Mouse (Mus musculus) myocyte (in vitro differentiated cells): ENCODE measurements around the gene Syngr1. TPM values are rescaled to one million over a fixed set of nuclear protein-coding genes. Genes with fewer than 3 reads are reported as not detected.

Experiments used
- H3K27me3 ChIP-seq: one replicate; pipeline ENCODE4 v1.6.1; 2011; ENCODE audit not compliant: control insufficient read depth, insufficient read depth, insufficient read length
- H3K36me3 ChIP-seq: one replicate; pipeline ENCODE4 v1.6.1; 2011; ENCODE audit not compliant: control insufficient read depth, insufficient read depth
- H3K4me2 ChIP-seq: one replicate; pipeline ENCODE4 v1.6.1; 2011; ENCODE audit warnings: low read depth, control low read depth
- H3K4me3 ChIP-seq: one replicate; pipeline ENCODE4 v1.5.1; 2011; ENCODE audit warnings: mild to moderate bottlenecking, control low read depth, moderate library complexity
- H3K79me2 ChIP-seq: one replicate; pipeline ENCODE4 v1.6.1; 2011; ENCODE audit not compliant: control insufficient read depth, insufficient read depth
- H3ac ChIP-seq: one replicate; pipeline ENCODE4 v1.6.1; 2011; ENCODE audit not compliant: control insufficient read depth, insufficient read length
- CEBPB ChIP-seq: IDR thresholded peaks from 2 replicates; pipeline ENCODE4 v1.6.1; 2011; ENCODE audit warnings: mild to moderate bottlenecking, moderate library complexity; ENCODE audit not compliant: poor library complexity, insufficient read depth, severe bottlenecking
- E2F4 ChIP-seq: IDR thresholded peaks from one replicate; pipeline ENCODE4 v1.6.1; 2011; ENCODE audit warnings: mild to moderate bottlenecking, control low read depth, moderate library complexity; ENCODE audit not compliant: insufficient read depth
- MAX ChIP-seq: IDR thresholded peaks from one replicate; pipeline ENCODE4 v1.6.1; 2011; ENCODE audit warnings: low read depth, mild to moderate bottlenecking, control low read depth
- MYOD1 ChIP-seq, 3 experiments: IDR thresholded peaks; one replicate each; pipeline ENCODE4 v1.6.1; 2011; ENCODE audit warnings: control low read depth in 2 of 3, low read depth in 2 of 3, mild to moderate bottlenecking in 2 of 3, moderate library complexity in 1 of 3; ENCODE audit not compliant: insufficient read length in 2 of 3, control insufficient read depth in 1 of 3
- MYOG ChIP-seq, 3 experiments: IDR thresholded peaks; one replicate each; pipeline ENCODE4 v1.6.1; 2011; ENCODE audit warnings: control low read depth in 2 of 3, low read depth in 2 of 3, mild to moderate bottlenecking in 2 of 3; ENCODE audit not compliant: insufficient read length in 2 of 3, control insufficient read depth in 1 of 3, insufficient read depth in 1 of 3
- POLR2A ChIP-seq: IDR thresholded peaks from one replicate; pipeline ENCODE4 v1.6.1; 2011; ENCODE audit warnings: low read depth, mild to moderate bottlenecking, control low read depth, moderate library complexity; ENCODE audit not compliant: insufficient read length
- POLR2AphosphoS2 ChIP-seq: IDR thresholded peaks from one replicate; pipeline ENCODE4 v1.6.1; 2011; ENCODE audit warnings: low read depth, control low read depth; ENCODE audit not compliant: insufficient read length
- REST ChIP-seq: IDR thresholded peaks from one replicate; pipeline ENCODE4 v1.6.1; 2011; ENCODE audit warnings: mild to moderate bottlenecking, control low read depth, moderate library complexity; ENCODE audit not compliant: insufficient read depth, insufficient read length
- SRF ChIP-seq: IDR thresholded peaks from one replicate; pipeline ENCODE4 v1.6.1; 2011; ENCODE audit warnings: low read depth; ENCODE audit not compliant: control insufficient read depth, insufficient read length
- TCF12 ChIP-seq: IDR thresholded peaks from one replicate; pipeline ENCODE4 v1.6.1; 2011; ENCODE audit warnings: mild to moderate bottlenecking, control low read depth; ENCODE audit not compliant: poor library complexity, insufficient read depth, severe bottlenecking
- TCF3 ChIP-seq: IDR thresholded peaks from one replicate; pipeline ENCODE4 v1.6.1; 2011; ENCODE audit warnings: low read depth, control low read depth; ENCODE audit not compliant: insufficient read length
- USF1 ChIP-seq: IDR thresholded peaks from one replicate; pipeline ENCODE4 v1.6.1; 2011; ENCODE audit warnings: low read depth, mild to moderate bottlenecking, control low read depth, moderate library complexity
- polyA plus RNA-seq: library from polyadenylated mRNA; unstranded; fragments of >200 nt; fragmentation: generic; extraction: Trizol; gene quantifications from one replicate; pipeline ENCODE4 v1.2.1, GENCODE M21; 2012; ENCODE audit warnings: missing spikeins

Gene Syngr1
- polyA plus RNA-seq, 1 experiment, result 54.7 TPM

DNA sequence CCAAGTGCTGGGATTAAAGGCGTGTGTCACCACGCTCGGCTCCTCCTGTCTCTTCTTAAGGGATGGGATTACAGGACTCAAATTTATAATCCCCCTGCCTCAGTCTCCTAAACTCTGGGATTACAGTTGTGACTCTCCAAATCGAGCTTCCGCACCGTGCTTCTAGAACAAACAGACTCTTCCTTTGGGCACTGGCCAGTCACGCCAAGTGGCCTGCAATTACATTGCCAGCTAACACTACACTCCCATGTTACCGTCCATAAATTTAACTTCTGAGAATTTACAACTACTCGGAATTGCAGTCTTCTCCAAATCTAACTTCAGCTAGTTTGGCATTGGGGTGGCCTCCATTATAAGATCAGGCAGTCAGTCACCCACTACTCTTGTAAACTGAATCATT, 41.3 kb downstream of the Syngr1 start:
- Histone ChIP-seq H3ac (peak overlapping the region; percentile 90), H3K36me3 (no peaks in the 10 kb centered on the region), H3K4me3 (peak overlapping the region; percentile 77), H3K4me2 (peak overlapping the region; percentile 81), H3K79me2 (peaks cover 42% of the 10 kb centered on the region), H3K27me3 (no peaks in the 10 kb centered on the region)
- TF ChIP-seq E2F4 (no peak), CEBPB (no peak), REST (no peak), MYOG (IDR thresholded peaks at IDR 0.05; ENCODE audit: control insufficient read depth in 1 of 3, insufficient read depth in 1 of 3, insufficient read length in 2 of 3, low read depth in 2 of 3) (no peak), SRF (no peak)

DNA sequence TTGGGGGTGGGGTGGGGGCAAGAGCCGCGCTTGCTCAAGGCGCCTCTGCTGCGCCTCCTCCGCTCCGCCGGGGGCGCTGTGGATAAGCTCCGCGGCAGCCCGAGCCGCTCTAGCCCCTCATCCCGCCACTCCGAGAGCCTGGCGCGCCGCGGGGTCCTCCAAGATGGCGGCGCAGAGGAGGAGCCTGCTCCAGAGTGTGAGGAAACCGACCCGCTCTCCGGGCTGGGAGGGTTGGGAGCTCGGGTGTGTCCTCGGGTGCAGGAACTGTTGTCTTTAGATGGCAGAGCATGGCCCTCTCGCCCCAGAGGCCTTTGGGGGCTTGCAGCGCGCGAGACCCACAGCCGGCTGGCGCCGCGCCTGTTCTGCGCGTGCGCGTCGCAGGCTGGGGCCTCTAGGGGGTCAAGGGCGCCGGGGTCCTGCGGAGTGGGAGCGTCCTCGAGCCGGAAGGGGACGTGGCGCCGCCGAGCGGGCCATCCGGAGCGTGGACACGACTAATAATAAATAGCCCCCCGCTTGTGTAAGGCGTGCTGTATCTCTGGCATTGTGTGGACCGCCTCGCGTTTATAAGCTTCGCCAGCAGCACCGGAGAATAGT, 42.0 kb downstream of the Syngr1 start, which contains the start of gene Tab1:
TSS of gene Tab1 (plus strand) at position 135 of the 594 bp plus-strand sequence.
- Histone ChIP-seq H3K36me3 (no peaks in the 10 kb centered on the region), H3K27me3 (no peaks in the 10 kb centered on the region), H3ac (peak within 1 kb of the TSS; percentile 90), H3K4me3 (peak within 1 kb of the TSS; percentile 77), H3K4me2 (peak within 1 kb of the TSS; percentile 90), H3K79me2 (peaks cover 47% of the 10 kb centered on the region)
- no peak for TF ChIP-seq TCF3
- peak; percentile 68 for TF ChIP-seq POLR2A
- peak; percentile 66 for TF ChIP-seq E2F4
- TF ChIP-seq SRF, result peak; percentile 65
- no peak for TF ChIP-seq CEBPB
- no peak for TF ChIP-seq REST
- peak; percentile 66 for TF ChIP-seq POLR2AphosphoS2
- TF ChIP-seq MYOD1 (IDR thresholded peaks at IDR 0.05; ENCODE audit: control insufficient read depth in 1 of 3, insufficient read length in 2 of 3, low read depth in 2 of 3), result peak in 1 of 3 experiments; percentile 43
- peak in 2 of 3 experiments; percentile 50 to 69 for TF ChIP-seq MYOG (IDR thresholded peaks at IDR 0.05; ENCODE audit: control insufficient read depth in 1 of 3, insufficient read depth in 1 of 3, insufficient read length in 2 of 3, low read depth in 2 of 3)
- peak; percentile 5 for TF ChIP-seq MAX

DNA sequence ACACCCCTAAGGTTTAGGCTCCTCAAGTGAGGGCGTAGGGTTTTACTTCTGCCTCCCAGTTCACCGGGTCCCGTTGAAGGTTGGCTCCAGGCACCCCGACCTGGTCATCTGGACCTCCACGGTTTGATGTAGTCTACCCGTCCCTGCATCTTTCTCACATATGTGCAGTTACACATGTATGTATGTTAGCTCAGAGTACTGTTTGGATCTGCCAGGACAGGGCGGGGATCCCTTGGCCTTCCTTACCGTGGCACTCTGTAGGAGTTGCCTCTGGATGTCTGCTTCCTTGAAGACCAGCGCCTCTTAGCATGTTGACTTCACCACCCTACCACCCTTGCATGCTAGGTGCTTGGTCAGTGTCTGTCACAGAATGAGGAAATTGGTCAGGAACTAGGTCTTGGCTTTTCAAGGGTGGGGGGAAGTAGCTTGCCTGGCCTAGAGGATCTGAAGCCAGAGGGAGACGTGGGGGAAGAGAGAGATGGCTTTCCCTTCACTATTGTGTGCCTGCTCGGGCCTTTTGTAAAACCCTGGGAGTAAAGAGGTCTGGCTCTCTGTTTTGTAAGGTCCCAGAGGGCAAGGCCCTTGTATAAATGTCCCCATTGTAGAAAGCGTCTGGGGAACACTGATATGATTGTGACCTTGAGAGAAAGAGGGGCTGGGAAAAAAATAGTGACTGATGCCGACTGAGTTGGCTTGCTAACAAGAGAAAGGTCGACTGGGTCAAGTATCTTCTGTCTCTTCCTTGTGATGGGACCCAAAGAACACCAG, 42.7 kb downstream of the Syngr1 start:
- peak; percentile 5 for TF ChIP-seq SRF
- no peak for TF ChIP-seq E2F4
- TF ChIP-seq MAX, result no peak
- peak; percentile 42 for TF ChIP-seq POLR2A
- TF ChIP-seq MYOD1 (IDR thresholded peaks at IDR 0.05; ENCODE audit: control insufficient read depth in 1 of 3, insufficient read length in 2 of 3, low read depth in 2 of 3), result no peak
- TF ChIP-seq POLR2AphosphoS2, result peak; percentile 65
- Histone ChIP-seq H3K79me2 (peaks cover 54% of the 10 kb centered on the region), H3K4me2 (peak overlapping the region; percentile 90), H3ac (peak overlapping the region; percentile 90), H3K27me3 (no peaks in the 10 kb centered on the region), H3K36me3 (no peaks in the 10 kb centered on the region), H3K4me3 (peak overlapping the region; percentile 77)

DNA sequence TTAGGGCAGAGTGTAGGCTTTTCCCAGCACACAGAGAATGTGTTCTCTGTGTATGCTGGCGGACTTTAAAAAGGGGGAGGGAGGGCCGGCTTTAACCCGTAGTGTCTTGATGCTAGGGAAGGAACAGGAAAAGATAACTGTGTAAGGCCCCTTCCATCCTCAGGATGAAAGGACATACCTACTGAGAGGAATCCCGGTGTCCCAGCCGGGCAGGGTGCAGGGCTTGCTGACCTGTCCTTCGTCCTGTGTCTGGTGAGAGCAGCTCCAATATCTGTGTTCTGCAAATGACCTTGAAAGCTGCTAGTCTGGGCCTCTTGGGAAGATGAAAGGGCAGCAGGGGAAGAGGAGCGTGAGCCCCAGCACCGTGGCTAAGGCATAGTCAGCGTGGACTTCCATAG, 43.3 kb downstream of the Syngr1 start:
- no peaks in the 10 kb centered on the region for H3K36me3 ChIP-seq
- H3ac ChIP-seq, result peak overlapping the region; percentile 90
- TF ChIP-seq E2F4, result no peak
- no peak for TF ChIP-seq REST
- no peak for TF ChIP-seq POLR2AphosphoS2
- TF ChIP-seq POLR2A, result no peak
- no peak for TF ChIP-seq USF1
- no peak for TF ChIP-seq TCF3
- no peak for TF ChIP-seq TCF12
- no peak for TF ChIP-seq SRF
- no peak for TF ChIP-seq MYOG (IDR thresholded peaks at IDR 0.05; ENCODE audit: control insufficient read depth in 1 of 3, insufficient read depth in 1 of 3, insufficient read length in 2 of 3, low read depth in 2 of 3)
- no peak for TF ChIP-seq MAX
- TF ChIP-seq CEBPB, result no peak
- H3K4me2 ChIP-seq, result peak overlapping the region; percentile 90
- peak overlapping the region; percentile 77 for H3K4me3 ChIP-seq
- H3K27me3 ChIP-seq, result no peaks in the 10 kb centered on the region
- H3K79me2 ChIP-seq, result peaks cover 60% of the 10 kb centered on the region

DNA sequence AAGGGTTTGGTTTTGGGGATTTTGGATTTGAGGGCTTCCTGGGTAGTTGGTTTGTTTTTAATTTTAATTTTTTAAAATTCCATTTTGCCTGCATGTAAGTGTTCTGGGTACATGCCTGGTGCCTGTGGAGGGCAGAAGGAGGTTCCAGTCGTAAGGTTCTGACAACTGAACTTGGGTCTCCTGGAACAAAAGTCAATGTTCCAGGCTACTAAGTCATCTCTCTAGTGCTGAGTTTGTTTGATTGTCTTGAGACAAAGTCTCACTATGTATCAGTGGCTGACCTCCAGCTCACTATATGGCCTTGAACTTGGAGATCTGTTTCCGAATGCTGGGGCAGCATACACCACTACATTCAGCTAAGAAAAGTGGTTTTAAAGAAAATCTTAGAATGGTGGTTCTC, 44.4 kb downstream of the Syngr1 start:
- no peak overlapping the region for H3K4me3 ChIP-seq
- no peak for TF ChIP-seq TCF12
- no peak for TF ChIP-seq REST
- TF ChIP-seq POLR2AphosphoS2, result no peak
- TF ChIP-seq MYOG (IDR thresholded peaks at IDR 0.05; ENCODE audit: control insufficient read depth in 1 of 3, insufficient read depth in 1 of 3, insufficient read length in 2 of 3, low read depth in 2 of 3), result no peak
- TF ChIP-seq TCF3, result no peak
- no peak for TF ChIP-seq MAX
- TF ChIP-seq POLR2A, result no peak
- TF ChIP-seq CEBPB, result no peak
- TF ChIP-seq USF1, result no peak
- no peak for TF ChIP-seq MYOD1 (IDR thresholded peaks at IDR 0.05; ENCODE audit: control insufficient read depth in 1 of 3, insufficient read length in 2 of 3, low read depth in 2 of 3)
- no peak for TF ChIP-seq E2F4
- no peak for TF ChIP-seq SRF
- H3ac ChIP-seq, result no peak overlapping the region
- H3K27me3 ChIP-seq, result no peaks in the 10 kb centered on the region
- peaks cover 71% of the 10 kb centered on the region for H3K79me2 ChIP-seq
- peak overlapping the region; percentile 55 for H3K4me2 ChIP-seq
- H3K36me3 ChIP-seq, result peaks cover 6% of the 10 kb centered on the region
